Mouse (Mus musculus): ENCODE data around the gene Ccdc85b.
A peak's percentile ranks its signal among the peaks of the same experiment; 100 is the strongest.
"Not testable (repeated sequence)": the region's sequence is repeated elsewhere in the genome, so short reads cannot be mapped to it uniquely, and the experiment has no call there.

The Ccdc85b gene

DNA sequence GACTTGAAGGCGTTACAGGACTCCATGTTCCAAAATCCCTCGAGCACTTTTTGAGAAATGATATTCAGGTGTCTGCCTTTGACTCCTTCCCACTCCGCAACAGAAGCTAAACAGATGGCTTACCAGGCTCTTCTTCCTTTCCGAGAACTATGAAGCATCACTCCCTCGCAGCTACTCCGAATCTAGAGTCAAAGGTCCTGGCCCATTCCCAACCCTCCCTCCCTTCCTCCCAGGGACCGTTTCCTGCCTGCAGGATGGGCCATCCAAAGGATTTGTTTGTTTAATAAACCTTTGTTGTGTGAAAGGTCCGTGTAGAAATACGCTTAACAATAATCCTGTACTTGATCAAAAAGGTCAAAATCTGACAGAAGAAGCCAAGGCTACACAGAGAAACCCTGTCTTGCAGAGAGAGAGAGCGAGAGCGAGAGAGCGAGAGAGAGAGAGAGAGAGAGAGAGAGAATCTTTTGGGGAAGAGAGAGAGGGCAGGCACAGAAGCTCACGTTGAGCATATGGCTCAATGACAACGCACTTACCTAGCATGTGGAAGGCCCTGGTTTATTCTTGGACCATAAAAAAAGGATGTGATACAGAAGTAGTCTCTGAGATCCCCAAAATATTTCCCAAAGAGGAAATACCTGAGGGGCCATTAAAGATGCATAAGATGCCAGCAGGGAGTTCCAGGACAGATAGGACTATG, at the start of gene Ccdc85b:
Gene Ccdc85b (minus strand): TSS at position 149 of the 697 bp plus-strand sequence.
- DNase-seq, result no peak

DNA sequence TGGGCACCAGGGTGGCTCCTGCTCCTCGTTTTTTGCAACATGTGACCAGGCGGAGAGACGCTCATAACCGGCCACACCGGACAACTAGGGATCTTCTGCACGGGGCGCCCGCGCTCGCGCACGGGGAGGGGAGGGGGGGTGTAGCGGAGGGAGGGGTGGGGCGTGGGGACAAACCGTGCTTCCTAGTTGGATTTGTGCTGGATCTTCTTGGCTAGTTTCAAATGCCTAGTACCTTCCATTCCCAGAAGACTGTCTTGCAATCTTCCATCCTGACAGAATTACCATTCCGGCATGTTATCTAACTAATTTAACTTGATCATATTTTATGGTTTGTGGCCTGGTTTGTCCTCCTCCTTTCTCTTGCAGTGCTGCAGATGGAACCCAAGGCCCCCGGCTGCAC, 46.0 kb upstream of the Ccdc85b start, which contains the start of gene 1700020D05Rik:
Gene 1700020D05Rik (minus strand): TSS at position 101 of the 400 bp plus-strand sequence.
- DNase-seq, result no peak

DNA sequence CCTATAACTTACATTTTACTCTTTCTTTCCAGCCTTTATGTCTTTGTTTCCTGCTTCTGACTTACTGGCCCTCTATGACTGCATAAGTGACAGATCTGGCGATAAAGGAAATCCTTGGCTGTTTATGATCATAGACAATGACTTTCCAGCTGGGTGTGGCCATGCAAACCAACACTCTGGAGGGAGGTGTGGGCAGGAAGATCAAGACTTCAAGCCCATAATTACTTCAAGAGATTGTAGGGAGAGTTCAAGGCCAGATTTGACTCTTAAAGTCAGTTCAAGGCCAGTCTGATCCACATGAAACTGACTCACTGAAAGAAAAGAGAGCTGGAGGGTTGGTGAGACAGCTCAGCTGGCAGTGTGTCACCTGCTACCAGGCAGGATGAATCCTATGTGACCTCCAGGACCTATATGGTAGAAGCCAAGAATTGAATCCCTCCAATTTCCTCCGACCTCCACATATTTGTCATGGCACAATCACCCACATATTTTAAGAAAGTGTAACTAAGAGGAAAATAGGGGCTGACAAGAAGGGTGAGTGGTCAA, 42.7 kb upstream of the Ccdc85b start:
- DNase-seq, result no peak

DNA sequence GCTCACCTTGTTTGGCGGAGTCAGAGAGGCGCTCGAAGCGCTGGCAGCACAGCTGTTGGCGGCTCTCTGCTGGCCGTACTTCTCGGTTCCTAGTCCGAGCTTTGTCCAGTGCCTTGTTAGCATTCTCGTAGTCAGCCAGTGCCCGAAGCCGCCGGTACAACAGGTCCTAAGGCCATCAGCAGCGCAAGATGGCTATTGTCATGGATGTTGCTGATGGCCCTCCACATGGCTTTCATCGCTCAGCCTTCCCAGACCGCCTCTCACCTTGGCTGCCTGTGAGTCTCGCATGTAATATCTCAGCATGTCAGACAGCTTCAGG, 38.3 kb upstream of the Ccdc85b start:
- no peak for DNase-seq

DNA sequence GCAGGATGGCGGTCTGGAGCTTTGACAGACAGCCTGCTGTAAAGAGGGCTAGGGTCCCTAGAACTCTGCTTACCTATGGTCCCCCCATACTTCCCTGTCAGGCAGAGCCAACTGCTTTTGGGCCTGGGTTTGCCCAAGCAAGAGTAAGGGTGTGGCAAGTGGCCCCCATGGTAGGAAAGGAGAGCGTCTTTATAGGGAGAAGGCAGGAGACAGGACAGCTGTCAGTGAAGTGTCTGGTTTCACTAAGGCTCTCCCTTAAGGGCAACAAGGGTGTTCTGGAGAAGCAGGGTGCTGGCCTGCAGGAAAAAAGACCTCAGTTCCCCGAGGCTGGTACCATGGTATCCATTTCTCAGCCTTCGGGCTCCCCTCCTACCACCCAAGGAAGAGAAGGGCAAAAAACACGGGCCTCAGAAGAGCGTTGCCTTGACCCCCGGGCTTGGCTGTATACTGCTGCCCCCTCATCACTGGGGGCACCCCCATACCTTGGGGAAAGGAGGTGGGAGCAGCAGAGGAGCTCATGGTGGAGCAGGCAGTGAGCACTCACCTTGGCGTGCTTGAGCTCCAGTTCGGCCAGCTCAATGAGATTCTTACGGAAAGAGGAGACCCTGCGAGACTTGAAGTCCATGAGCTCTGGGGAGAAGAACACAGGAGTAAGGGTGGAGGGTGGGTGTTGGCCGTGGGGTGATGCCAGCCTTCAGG, 37.8 kb upstream of the Ccdc85b start:
- DNase-seq, result no peak

DNA sequence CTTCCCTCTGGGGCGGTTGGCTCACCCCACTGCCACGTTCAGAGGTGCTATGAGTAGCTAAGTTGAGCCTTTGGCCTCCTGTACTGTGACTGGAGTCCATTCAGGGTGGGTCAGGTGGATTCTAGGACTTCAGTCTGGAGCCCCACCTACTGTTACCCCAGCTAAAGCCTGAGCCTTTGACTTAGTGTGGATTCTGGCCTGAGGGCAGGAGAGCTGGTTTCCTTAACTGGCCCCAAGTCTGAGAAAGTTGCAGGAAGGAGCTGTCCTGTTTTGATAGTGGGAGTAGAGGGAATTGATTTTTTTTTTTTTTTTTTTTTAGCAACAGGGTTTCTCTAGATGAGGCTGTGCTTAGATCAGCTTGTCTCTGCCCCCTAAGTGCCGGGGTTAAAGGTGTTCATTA, 36.6 kb upstream of the Ccdc85b start:
- DNase-seq, result no peak

DNA sequence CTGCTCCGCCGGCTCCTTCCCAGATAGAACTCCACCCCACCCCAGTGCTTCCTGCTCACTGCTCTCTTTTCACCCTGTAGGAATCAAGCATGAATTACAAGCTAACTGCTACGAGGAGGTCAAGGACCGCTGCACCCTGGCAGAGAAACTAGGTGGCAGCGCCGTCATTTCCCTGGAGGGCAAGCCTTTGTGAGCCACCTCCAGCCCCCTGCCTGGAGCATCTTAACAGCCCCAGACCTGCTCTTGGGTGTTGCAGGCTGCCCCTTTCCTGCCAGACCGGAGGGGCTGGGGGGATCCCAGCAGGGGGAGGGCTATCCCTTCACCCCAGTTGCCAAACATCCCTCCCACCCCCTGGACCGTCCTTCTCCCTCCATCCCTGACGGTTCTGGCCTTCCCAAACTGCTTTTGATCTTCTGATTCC, 35.6 kb upstream of the Ccdc85b start:
- not testable (repeated sequence) for DNase-seq

DNA sequence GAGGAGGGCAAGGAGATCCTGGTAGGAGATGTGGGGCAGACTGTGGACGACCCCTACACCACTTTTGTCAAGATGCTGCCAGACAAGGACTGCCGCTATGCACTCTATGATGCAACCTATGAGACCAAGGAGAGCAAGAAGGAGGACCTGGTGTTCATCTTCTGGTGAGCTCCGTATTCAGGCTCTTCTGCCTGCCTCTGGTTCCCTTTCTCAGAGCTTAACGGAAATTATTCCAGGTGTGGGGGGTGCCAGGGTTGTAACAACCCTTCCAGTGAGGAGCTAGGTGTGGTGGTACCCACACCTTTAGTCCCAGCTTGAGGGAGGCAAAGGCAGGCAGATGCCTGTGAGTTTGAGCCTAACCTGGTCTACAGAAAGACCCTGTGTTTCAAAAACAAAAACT, 34.9 kb upstream of the Ccdc85b start:
- no peak for DNase-seq

DNA sequence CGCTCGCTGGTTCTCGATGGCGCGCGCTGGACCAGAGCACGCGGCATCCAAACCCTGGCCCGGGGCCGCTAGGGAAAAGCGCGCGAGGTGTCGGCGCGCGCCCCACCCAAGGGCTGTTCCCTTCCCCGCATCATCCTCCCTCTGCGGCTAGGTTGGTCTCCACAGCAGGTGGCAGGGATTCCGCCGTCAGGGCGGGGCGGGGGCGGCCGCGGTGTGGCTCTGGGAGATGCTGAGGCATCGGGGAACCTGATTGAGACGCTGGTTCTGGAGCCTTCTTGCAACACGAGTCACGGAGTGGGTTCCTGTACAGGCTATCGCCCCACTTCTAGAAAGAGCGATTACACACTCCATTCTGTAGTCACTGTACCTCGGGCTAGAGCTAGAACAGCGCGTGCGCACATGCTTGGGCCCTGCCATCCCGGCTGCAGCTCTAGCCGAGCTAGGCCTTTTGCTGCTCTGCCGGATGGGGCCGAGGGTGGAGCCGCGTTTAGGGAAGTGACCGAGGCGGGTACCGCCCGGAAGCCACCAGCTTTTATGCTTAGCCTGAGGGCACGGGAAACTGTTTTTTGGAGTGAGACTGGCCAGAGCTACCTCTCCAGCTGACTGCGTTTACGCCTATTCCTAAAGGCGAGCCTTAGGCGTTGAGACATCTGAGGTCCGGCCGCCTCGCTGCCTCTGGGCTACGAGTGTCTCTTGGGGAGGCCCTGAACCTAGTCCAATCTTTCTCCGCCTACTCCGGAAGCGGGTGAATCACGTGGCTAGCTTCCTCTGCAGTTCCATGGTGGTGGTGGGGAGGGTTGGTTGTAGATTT, 33.4 kb upstream of the Ccdc85b start:
- DNase-seq, result peak; percentile 79

DNA sequence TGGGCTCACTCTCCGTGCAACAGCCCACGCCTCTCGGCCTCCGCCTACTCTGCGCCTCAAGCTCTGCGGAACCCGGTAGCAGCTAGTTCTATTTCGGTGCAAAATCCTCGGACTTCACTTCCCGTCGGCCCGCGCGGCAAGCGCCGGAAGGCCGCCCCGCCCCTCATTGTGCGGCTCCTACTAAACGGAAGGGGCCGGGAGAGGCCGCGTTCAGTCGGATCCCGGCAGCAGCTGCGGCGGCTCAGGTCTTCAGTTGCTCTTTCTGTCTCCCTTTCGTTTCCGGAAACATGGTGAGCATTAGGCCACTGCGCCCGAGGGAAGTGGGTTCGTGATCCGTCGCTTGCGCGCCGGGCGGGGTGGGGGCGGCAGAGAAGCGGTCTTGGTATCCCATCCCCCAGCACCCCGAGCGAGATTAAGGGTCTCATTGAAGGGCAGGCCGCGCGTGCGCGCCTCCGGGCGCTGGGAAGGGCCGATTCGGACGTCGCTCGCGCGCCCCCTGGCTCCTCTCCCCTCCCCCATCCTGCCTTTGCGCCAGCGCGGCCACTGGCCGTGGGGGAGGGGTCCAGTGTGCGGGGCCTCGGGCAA, 32.7 kb upstream of the Ccdc85b start, which contains the start of gene Cfl1:
Gene Cfl1 (plus strand): TSS at position 143 of the 585 bp plus-strand sequence.
- peak; percentile 90 for DNase-seq

DNA sequence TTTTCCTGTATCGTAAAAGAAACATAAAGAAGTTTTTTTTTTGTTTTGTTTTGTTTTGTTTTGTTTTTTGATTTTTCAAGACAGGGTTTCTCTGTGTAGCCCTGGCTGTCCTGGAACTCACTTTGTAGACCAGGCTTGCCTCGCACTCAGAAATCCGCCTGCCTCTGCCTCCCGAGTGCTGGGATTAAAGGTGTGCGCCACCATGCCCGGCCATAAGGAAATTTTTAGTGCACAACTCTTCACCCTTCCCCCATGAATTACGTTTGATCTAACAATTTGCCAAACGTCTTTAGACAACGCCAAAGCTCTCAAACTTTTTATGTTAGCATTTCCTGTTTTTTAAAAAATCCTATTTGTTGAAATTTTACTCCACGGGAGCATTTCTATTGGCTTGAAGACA, 32.0 kb upstream of the Ccdc85b start:
- DNase-seq, result not testable (repeated sequence)

DNA sequence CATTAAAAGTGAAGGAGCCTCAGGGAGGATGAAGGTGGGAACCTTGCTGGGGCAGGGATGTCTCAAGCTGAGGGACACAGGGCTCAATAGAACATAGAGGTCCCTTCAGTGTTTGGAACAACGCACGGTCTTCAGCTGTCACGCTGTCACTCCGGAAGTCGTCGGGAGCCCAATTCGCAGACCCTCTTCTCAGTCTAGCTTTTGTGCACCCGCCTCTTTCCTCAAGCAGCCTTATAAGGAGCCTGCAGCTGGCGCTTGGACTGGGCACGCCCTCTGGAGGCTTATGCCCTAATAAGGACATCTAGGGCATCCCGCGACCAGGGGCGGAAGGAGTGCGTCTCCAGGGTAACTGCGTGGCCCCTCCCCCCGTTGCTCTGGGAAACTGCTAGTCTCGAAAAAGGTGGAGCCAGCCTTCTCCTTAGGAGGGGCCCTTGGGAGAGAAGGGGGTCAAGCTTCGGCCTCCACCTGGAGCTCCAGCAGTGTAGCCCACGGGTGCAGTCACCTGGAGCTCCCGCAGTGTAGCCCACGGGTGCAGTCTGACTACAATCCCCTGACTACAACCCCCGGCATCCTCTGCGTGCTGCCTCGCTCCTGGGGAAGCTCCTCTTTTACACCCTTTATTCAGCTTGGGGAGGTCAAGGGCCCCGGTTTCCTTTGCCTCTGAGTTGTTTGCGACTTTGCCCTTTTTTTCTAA, 31.3 kb upstream of the Ccdc85b start:
- DNase-seq, result peak; percentile 92

DNA sequence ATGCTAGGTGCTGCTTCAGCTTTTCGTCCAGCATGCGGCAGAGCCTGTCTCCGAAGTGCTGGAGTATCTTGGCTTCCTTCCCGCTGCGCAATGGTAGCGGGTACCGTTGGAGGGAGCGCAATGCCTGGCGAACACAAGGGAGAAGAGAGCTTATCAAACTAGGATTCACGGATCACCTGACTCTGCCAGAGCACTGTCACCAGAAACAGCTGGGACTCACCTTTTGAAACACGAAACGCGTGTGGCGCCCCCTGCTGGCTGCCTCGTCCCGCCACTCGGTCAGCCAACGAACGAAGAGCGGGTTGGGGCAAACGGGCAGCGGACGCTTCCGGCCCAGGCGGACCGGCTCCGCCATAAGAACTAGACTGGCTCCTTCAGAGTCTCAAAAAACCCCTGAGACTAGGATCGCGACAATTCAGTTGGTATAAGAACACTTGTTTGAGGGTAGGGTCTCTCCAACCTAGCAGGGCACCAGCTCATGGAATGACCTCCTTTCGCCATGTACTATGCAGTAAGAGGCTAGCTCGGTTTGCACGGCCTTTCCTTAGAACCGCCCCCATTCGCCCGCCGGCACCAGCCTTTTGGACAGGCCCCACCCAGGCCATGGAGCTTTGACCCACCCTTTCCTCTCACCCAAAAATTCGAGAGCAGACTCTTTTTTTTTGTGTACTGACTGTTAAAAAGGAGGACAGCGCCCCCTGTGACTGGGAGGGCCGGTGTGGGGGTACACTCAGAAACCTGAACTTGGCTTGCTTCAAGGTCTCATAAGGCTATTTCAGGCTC, 30.3 kb upstream of the Ccdc85b start, which contains the start of gene Mus81:
Gene Mus81 (minus strand): TSS at position 635 of the 783 bp plus-strand sequence.
- DNase-seq, result peak; percentile 96

DNA sequence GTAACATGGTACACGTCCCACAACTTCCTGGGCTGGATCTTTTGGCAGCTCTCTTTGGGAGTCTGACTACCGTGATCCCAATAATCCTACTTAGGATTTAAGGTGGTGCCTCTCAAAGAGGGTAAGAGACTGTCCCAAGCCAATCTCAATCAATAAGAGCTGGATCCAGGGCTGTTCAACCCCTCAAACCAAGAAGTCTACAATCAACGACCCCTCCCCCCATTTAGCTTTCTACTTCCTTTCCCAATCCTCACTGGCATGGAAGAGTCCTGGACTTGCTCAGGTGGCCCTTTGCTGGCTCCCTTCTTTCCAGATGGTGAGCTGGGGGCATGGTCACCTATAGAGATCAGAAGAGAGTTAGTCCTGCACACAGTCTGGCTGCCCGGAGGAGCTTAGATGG, 29.1 kb upstream of the Ccdc85b start:
- DNase-seq, result no peak

DNA sequence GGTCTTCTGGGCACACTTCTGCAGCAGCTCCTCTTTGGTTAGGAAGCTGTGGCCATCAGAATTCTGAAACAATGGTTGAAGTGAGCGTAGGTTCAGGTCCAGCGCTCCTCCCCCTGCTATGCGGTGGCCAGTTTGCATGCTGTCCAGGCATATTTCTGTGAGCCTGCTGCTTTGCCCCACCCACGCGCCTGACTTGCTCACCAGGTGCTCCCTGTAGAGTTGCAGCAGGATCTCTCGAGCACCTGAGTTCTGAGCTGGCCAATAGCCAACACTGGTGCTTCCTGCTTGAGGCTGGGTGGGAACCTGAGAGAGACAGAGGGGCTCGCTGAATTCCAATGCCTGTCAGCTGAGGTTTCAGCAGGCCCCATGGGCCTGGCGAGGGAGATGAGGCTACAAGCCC, 28.6 kb upstream of the Ccdc85b start:
- DNase-seq, result peak; percentile 74

DNA sequence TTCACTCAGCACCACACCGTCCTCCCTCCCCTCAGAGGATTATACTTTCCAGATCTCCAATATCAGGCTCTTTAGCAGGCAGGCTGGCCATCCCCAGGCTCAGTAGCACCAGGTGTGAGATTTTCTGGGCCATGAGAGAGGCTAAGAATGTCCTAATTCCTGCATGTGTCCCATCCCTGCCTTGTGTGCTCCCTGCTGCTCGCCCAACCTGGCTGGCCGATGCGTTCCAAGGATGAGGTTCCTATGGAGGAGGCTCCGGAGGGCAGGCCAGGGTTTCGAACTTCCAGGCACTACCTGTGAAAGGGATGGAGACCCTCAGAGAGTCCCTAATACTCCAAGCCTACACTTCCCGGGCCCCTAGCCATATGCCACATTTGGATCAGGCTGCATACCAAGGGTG, 28.1 kb upstream of the Ccdc85b start:
- DNase-seq, result peak; percentile 84

DNA sequence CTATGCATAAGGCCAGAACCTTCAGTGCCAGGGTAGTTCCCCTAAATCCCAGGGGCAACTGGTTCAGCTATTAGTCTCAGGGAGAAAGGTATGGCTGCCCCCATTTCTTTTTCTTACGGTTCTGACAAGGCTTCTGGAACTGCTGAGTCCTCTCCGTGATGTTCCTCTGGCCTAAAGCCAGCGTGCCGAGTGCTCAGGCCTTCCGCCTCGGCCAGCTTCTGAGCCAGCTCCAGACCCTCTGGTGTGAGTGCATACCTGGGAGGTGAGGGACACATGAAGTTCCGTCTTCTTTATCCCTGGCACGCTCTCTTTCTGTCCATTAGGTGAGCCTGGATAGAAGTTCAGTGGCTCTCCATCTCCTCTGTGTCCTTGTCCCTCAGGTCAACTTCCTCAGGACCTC, 27.7 kb upstream of the Ccdc85b start:
- peak; percentile 64 for DNase-seq

DNA sequence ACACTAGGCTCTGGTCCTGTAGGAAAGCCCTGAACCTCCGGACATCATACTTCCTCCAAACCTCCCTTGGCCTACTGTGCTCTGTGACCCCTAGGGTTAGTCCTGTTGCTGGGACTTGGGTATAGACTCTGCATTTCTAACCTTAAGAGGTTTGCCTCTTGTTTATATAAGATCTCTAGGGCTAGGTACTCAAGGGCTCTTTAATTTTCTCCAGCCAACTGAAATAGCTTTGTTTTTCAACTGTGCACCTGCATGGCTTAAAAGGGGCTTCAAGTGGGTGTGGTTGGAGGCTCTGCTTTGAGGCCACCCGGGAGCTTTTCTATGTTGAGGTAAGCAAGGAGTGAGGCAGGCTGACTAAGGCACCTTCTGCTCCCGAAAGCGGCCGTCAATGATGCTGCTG, 26.8 kb upstream of the Ccdc85b start:
- no peak for DNase-seq

DNA sequence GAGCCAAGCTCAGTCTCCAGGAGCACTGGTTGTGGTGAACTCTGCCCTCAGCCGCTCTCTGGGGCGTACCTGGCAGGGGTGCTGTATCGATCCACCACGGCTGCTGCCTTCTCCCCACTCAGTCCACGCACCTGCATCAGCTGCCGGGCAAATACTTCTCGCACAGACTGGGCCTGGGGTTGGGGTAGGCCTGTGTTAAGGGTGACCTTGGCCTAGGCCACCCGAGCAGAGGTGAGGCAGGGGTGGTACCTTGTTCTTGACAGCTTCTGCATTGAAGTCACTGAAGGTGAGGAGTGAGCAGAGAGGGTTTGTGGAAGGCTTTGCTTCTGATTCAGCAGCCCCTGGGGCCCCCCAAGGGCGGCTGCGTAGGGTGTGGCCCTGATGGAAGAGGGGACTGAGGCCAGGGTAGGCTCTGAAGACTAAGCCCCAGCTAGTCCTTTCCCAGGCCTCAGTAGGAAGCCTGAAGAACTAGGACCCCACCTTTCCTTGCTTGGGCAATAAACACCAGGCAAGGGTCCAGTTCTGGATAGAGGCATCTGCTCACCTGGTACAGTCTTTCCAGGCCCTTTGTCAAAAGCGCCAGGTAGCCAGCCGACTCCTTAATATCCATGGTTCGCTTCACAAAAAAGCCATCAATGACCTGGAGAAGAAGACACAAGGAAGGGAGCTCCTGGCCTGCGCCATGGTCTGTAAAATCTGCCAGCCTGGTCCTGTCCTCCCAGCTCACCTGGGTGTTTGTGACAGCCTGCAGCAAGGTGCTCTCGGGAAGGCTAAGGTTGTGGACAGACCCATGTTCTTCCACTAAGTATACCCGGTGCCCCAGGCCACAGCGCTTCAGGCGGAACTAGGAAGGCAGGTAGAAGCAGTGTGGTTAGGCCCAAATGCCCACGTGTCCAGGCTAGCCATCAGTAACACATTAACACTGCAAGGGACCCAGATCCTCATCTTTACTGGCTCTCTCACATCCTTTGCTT, 26.0 kb upstream of the Ccdc85b start:
- no peak for DNase-seq

DNA sequence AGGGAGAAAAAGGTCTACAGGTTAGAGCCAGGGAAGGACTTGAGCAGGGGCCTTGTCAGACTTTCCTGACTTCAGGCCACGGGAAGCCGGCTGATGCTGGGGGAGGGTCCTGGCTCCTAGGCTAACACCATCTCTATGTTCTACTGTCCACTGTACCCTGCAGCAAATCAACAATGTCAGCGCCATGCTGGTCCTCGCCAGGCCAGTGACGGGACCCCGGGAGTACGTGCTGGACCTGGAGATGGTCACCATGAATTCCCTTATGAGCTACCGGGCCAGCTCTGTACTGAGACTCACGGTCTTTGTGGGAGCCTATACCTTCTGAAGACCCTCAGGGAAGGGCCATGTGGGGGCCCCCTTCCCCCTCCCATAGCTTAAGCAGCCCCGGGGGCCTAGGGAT, 23.7 kb upstream of the Ccdc85b start:
- no peak for DNase-seq

Measured in cerebellum, adult 11 months (tissue).